Mouse (Mus musculus) testis, postnatal 10 days (tissue): ENCODE data around the gene Gna15.

Experiments
- DNase-seq: peaks from one replicate; pipeline ENCODE4 v3.0.0; 2021; ENCODE audit warnings: low spot score

Gna15 gene

GRCm38 (mm10) chr10:81553807-81554755, 30.1 kb upstream of the Gna15 start:
- DNase-seq: no peak

- DNase-seq: peak; percentile 80
Observed at GRCm38 (mm10) chr10:81553232-81553631, 29.2 kb upstream of the Gna15 start.

- DNase-seq: peak; percentile 88
Observed at GRCm38 (mm10) chr10:81551597-81552102, 27.6 kb upstream of the Gna15 start.

GRCm38 (mm10) chr10:81550257-81550656, 26.2 kb upstream of the Gna15 start:
- peak; percentile 86 for DNase-seq

- no peak for DNase-seq
Observed at GRCm38 (mm10) chr10:81548944-81549343, 24.9 kb upstream of the Gna15 start.

- DNase-seq: no peak
Observed at GRCm38 (mm10) chr10:81546788-81547571, 23.0 kb upstream of the Gna15 start.

- DNase-seq: no peak
Observed at GRCm38 (mm10) chr10:81546332-81546731, 22.3 kb upstream of the Gna15 start.

GRCm38 (mm10) chr10:81545161-81545747, 21.2 kb upstream of the Gna15 start, which contains the start of gene Gna11:
Gene Gna11, minus strand, starts transcription at chr10:81545190.
- DNase-seq: peak; percentile 100

- DNase-seq: no peak
Observed at GRCm38 (mm10) chr10:81544296-81545160, 20.5 kb upstream of the Gna15 start.

GRCm38 (mm10) chr10:81543633-81544032, 19.6 kb upstream of the Gna15 start:
- DNase-seq: no peak

GRCm38 (mm10) chr10:81542727-81543460, 18.9 kb upstream of the Gna15 start:
- DNase-seq: no peak

GRCm38 (mm10) chr10:81541803-81542202, 17.8 kb upstream of the Gna15 start:
- DNase-seq: no peak

- no peak for DNase-seq
Observed at GRCm38 (mm10) chr10:81541363-81541762, 17.3 kb upstream of the Gna15 start.

- no peak for DNase-seq
Observed at GRCm38 (mm10) chr10:81538321-81539048, 14.5 kb upstream of the Gna15 start.

GRCm38 (mm10) chr10:81537429-81537828, 13.4 kb upstream of the Gna15 start:
- DNase-seq: no peak

- no peak for DNase-seq
Observed at GRCm38 (mm10) chr10:81536734-81537133, 12.7 kb upstream of the Gna15 start.

- DNase-seq: no peak
Observed at GRCm38 (mm10) chr10:81534826-81535225, 10.8 kb upstream of the Gna15 start.

- DNase-seq: peak; percentile 90
Observed at GRCm38 (mm10) chr10:81526779-81527178, 2.8 kb upstream of the Gna15 start.

- no peak for DNase-seq
Observed at GRCm38 (mm10) chr10:81525017-81525694, 1.1 kb upstream of the Gna15 start.
